Mouse (Mus musculus): ENCODE data around the gene Olfr557. TPM values are rescaled to one million over a fixed set of nuclear protein-coding genes. Genes with fewer than 3 reads are reported as not detected.

The Olfr557 gene
- total and polyA plus RNA-seq, 3 experiments: not detected

GRCm38 (mm10) chr7:102718970-102719369 lies 23.3 kb downstream of the Olfr557 start, which contains the start of gene Olfr33:
TSS of gene Olfr33 (minus strand) at chr7:102719070.
- Histone ChIP-seq H3K9ac (ENCODE audit: insufficient read depth, low read depth) (no peak within 1 kb of the TSS), H3K79me2 (replicated peaks; ENCODE audit: control insufficient read depth, extremely low read depth, insufficient read depth, poor library complexity, severe bottlenecking) (no peaks in the 10 kb centered on the region), H3K27me3 (replicated peaks) (peaks cover 2% of the 10 kb centered on the region), H3K36me3 (replicated peaks in 1 of 2; ENCODE audit: control insufficient read depth in 1 of 2, insufficient read depth in 1 of 2, low read length in 1 of 2) (no peaks in the 10 kb centered on the region), H3K4me1 (ENCODE audit: control insufficient read depth in 1 of 2, insufficient read depth in 2 of 2) (no peaks in the 10 kb centered on the region), H3K4me2 (ENCODE audit: insufficient read depth, low read depth, poor library complexity, severe bottlenecking) (no peak within 1 kb of the TSS), H3K27ac (ENCODE audit: insufficient read depth, low read depth) (no peak within 1 kb of the TSS), H3K4me3 (replicated peaks in 1 of 3; ENCODE audit: low read depth in 2 of 3, low read length in 2 of 3, poor library complexity in 1 of 3) (no peak within 1 kb of the TSS), H3K9me3 (replicated peaks; ENCODE audit: low read length) (no peaks in the 10 kb centered on the region)
- DNase-seq (ENCODE audit: extremely low read depth): no peak
- dilution Hi-C loops (cut with MboI; ENCODE audit: extremely low pct_ligation_motif_present, extremely low pct_unique_long_range_greater_than_20kb, low sequenced_read_pairs): no loop called here
- in situ Hi-C loops (cut with MboI; ENCODE audit: low pct_ligation_motif_present, low pct_unique_long_range_greater_than_20kb, low sequenced_read_pairs): no loop called here
- TF ChIP-seq EP300 (IDR thresholded peaks at IDR 0.05; ENCODE audit: low read length) (no peak), ZMIZ1 (IDR thresholded peaks at IDR 0.05; ENCODE audit: low read depth, low read length) (no peak), TCF12 (IDR thresholded peaks at IDR 0.05; ENCODE audit: low read depth, low read length) (no peak), ETS1 (conservative IDR thresholded peaks at IDR 0.05; ENCODE audit: low read depth, low read length) (no peak), ELF1 (IDR thresholded peaks at IDR 0.05; ENCODE audit: low read depth, low read length) (no peak), USF2 (conservative IDR thresholded peaks at IDR 0.05; ENCODE audit: low read depth, low read length) (no peak), MEF2A (IDR thresholded peaks at IDR 0.05; ENCODE audit: borderline replicate concordance, low read depth, low read length) (no peak), MXI1 (IDR thresholded peaks at IDR 0.05; ENCODE audit: low read depth, low read length) (no peak)

DNA sequence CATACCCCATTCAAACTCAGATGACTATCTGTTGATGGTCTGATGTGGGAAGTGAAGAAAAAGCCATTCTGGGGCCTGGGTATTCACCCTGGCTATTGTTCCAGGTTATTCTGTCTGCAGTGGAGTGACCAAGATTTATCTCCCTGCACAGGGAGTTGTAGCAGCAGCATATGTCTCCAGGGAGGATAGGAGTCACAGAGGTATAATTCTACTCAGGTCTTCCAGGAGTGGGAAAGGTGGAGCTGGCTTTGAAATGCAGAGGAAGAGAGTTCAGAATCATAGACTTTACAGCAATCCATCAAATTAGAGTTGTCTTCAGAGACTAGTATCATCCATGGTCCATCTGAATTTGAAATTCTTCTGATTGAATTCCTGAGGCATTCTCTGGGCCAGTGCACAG lies 31.7 kb downstream of the Olfr557 start, which contains the start of gene Olfr559:
TSS of gene Olfr559 (minus strand) at position 101 of the 400 bp plus-strand sequence.
- TF ChIP-seq SIN3A (IDR thresholded peaks at IDR 0.05; ENCODE audit: low read length) (no peak), NRF1 (IDR thresholded peaks at IDR 0.05; ENCODE audit: low read depth, low read length) (no peak), TCF12 (IDR thresholded peaks at IDR 0.05; ENCODE audit: low read depth, low read length) (no peak), POLR2A (IDR thresholded peaks at IDR 0.05; ENCODE audit: low read depth, low read length) (no peak), USF1 (IDR thresholded peaks at IDR 0.05; ENCODE audit: low read depth, low read length) (no peak), ZKSCAN1 (IDR thresholded peaks at IDR 0.05; ENCODE audit: borderline replicate concordance, low read depth, low read length) (no peak), JUN (IDR thresholded peaks at IDR 0.05; ENCODE audit: insufficient read depth, low read depth, low read length) (no peak), E2F4 (IDR thresholded peaks at IDR 0.05; ENCODE audit: insufficient replicate concordance, low read depth, low read length) (no peak), UBTF (IDR thresholded peaks at IDR 0.05; ENCODE audit: low read depth, low read length) (no peak), GABPA (IDR thresholded peaks at IDR 0.05; ENCODE audit: insufficient replicate concordance, low read depth, low read length) (no peak), CTCF (conservative IDR thresholded peaks at IDR 0.05 in 1 of 2, IDR thresholded peaks at IDR 0.05 in 1 of 2; ENCODE audit: low read depth in 2 of 2, low read length in 2 of 2) (no peak), MAZ (IDR thresholded peaks at IDR 0.05; ENCODE audit: low read depth, low read length) (no peak), ZMIZ1 (IDR thresholded peaks at IDR 0.05; ENCODE audit: low read depth, low read length) (no peak), MXI1 (IDR thresholded peaks at IDR 0.05; ENCODE audit: low read depth, low read length) (no peak), PAX5 (IDR thresholded peaks at IDR 0.05; ENCODE audit: low read length) (no peak), ELF1 (IDR thresholded peaks at IDR 0.05; ENCODE audit: low read depth, low read length) (no peak), IRF4 (IDR thresholded peaks at IDR 0.05; ENCODE audit: low read depth, low read length) (no peak), ETS1 (conservative IDR thresholded peaks at IDR 0.05; ENCODE audit: low read depth, low read length) (no peak)
- Histone ChIP-seq H3K27me3 (replicated peaks) (no peaks in the 10 kb centered on the region), H3K4me3 (replicated peaks in 1 of 3; ENCODE audit: low read depth in 2 of 3, low read length in 2 of 3, poor library complexity in 1 of 3) (no peak within 1 kb of the TSS), H3K9ac (ENCODE audit: insufficient read depth, low read depth) (no peak within 1 kb of the TSS), H3K79me2 (replicated peaks; ENCODE audit: control insufficient read depth, extremely low read depth, insufficient read depth, poor library complexity, severe bottlenecking) (no peaks in the 10 kb centered on the region), H3K9me3 (replicated peaks; ENCODE audit: low read length) (no peaks in the 10 kb centered on the region), H3K27ac (ENCODE audit: insufficient read depth, low read depth) (no peak within 1 kb of the TSS), H3K4me2 (ENCODE audit: insufficient read depth, low read depth, poor library complexity, severe bottlenecking) (no peak within 1 kb of the TSS), H3K4me1 (ENCODE audit: control insufficient read depth in 1 of 2, insufficient read depth in 2 of 2) (no peaks in the 10 kb centered on the region), H3K36me3 (replicated peaks in 1 of 2; ENCODE audit: control insufficient read depth in 1 of 2, insufficient read depth in 1 of 2, low read length in 1 of 2) (no peaks in the 10 kb centered on the region)
- dilution Hi-C loops (cut with MboI; ENCODE audit: extremely low pct_ligation_motif_present, extremely low pct_unique_long_range_greater_than_20kb, low sequenced_read_pairs): no loop called here
- in situ Hi-C loops (cut with MboI; ENCODE audit: low pct_ligation_motif_present, low pct_unique_long_range_greater_than_20kb, low sequenced_read_pairs): no loop called here
- DNase-seq (ENCODE audit: extremely low read depth): no peak
